Mouse (Mus musculus): Measurements from ENCODE around the gene Arhgap17.

DNA sequence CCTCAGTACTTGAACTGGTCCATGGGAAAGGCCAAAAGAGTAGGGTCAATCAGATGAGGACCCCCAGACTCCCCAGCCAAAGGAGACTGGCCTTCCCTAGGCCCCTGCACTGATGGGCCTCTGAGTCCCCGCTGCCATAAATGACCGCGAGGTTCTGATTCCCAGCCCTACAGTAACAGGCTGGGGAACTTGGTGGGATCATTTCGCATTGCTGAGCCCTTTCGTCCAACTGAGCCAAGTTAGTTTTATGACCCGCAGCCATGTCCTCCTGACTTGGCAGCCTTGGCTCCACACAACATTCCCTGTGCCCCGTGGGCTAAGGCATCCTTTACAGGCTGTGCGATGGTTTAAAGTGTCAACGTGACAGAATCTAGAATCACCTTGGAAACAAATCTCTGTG lies 985 bp upstream of the Arhgap17 start:
- no peak for TF ChIP-seq POLR2A (IDR thresholded peaks at IDR 0.05; ENCODE audit: borderline replicate concordance, extremely low read depth, low read depth, low read length)
- no peak for TF ChIP-seq CTCF (IDR thresholded peaks at IDR 0.05; ENCODE audit: insufficient read depth, low read length)

All from lung, adult 2 months (tissue).